Mouse (Mus musculus) embryonic facial prominence, embryonic 11.5 days (tissue): ENCODE data around the gene Bpnt1. TPM values are rescaled to one million over a fixed set of nuclear protein-coding genes. Genes with fewer than 3 reads are reported as not detected.
A peak's percentile ranks its signal among the peaks of the same experiment; 100 is the strongest.

Experiments
- microRNA counts: library from miRNA; unstranded; fragments of <30 nt; microRNA quantifications from one replicate; lab custom pipeline; 2016
- microRNA-seq: library from miRNA; unstranded; fragments of <30 nt; microRNA quantifications from one replicate; pipeline ENCODE4, GENCODE M21; 2016; ENCODE audit warnings: borderline number of aligned reads
- polyA plus RNA-seq: library from polyadenylated mRNA; unstranded; fragments of >200 nt; fragmentation: Nextera tagmentation; extraction: Ambion mirVana; gene quantifications from 2 replicates; pipeline ENCODE4 v1.2.1, GENCODE M21; 2014

The Bpnt1 gene
- polyA plus RNA-seq, 1 experiment from 2014 or later: 16.5 TPM

MicroRNA genes within 50 kb of the gene (microRNA counts, 519-probe panel; counts per million panel counts)
- 2,031 counts per million, percentile 13 among the panel's probes with 10 or more counts for microRNA mmu-miR-194 (lab: Ali Mortazavi, UCI)

Small RNA genes lying within 50 kb of the gene (microRNA-seq; reads per million reads assigned to microRNA genes)
- not detected for gene Mir194-1
- gene Mir215: 5.2 reads per million, percentile 4 among the genes with 10 or more reads in this experiment

Other genes with a start within 250 kb of the Bpnt1 start
- 20.4 and 21.2 TPM in 2 replicates for gene Rab3gap2, start 128.0 kb upstream of the Bpnt1 start, polyA plus RNA-seq
- gene Iars2, start 2.8 kb upstream of the Bpnt1 start, polyA plus RNA-seq: 25.5 and 29.1 TPM in 2 replicates
- gene Eprs, start 30.9 kb downstream of the Bpnt1 start, polyA plus RNA-seq: 154 and 158 TPM in 2 replicates
- gene Slc30a10, start 122.7 kb downstream of the Bpnt1 start, polyA plus RNA-seq: 0.95 and 1.6 TPM in 2 replicates